Mouse (Mus musculus) thymus, postnatal 4 days (tissue): ENCODE data around the gene Hoxd10.

Experiments used
- DNase-seq: peaks from one replicate; pipeline ENCODE4 v3.0.0; 2021

Gene Hoxd10

GRCm38 (mm10) chr2:74732513-74733316 lies 41.0 kb downstream of the Hoxd10 start:
- DNase-seq, result no peak

- no peak for DNase-seq
Measured at GRCm38 (mm10) chr2:74733317-74733661, 41.6 kb downstream of the Hoxd10 start.

GRCm38 (mm10) chr2:74733765-74734164 lies 42.0 kb downstream of the Hoxd10 start:
- DNase-seq, result no peak

GRCm38 (mm10) chr2:74734451-74734850 lies 42.7 kb downstream of the Hoxd10 start:
- DNase-seq, result no peak

- DNase-seq, result no peak
Measured at GRCm38 (mm10) chr2:74734996-74735811, 43.5 kb downstream of the Hoxd10 start.

- no peak for DNase-seq
Measured at GRCm38 (mm10) chr2:74735851-74736687, 44.3 kb downstream of the Hoxd10 start.

GRCm38 (mm10) chr2:74736688-74737577 lies 45.2 kb downstream of the Hoxd10 start:
- DNase-seq, result no peak

- no peak for DNase-seq
Measured at GRCm38 (mm10) chr2:74737578-74738070, 45.9 kb downstream of the Hoxd10 start.

- no peak for DNase-seq
Measured at GRCm38 (mm10) chr2:74738623-74739475, 47.1 kb downstream of the Hoxd10 start.

GRCm38 (mm10) chr2:74739476-74739800 lies 47.7 kb downstream of the Hoxd10 start:
- DNase-seq, result no peak

GRCm38 (mm10) chr2:74739869-74740268 lies 48.1 kb downstream of the Hoxd10 start:
- DNase-seq, result no peak

- DNase-seq, result no peak
Measured at GRCm38 (mm10) chr2:74740311-74741091, 48.8 kb downstream of the Hoxd10 start.

- DNase-seq, result no peak
Measured at GRCm38 (mm10) chr2:74741252-74741978, 49.7 kb downstream of the Hoxd10 start.

- DNase-seq, result no peak
Measured at GRCm38 (mm10) chr2:74741979-74742277, 50.2 kb downstream of the Hoxd10 start.
